Mouse (Mus musculus) hindbrain, embryonic 11.5 days (tissue): ENCODE measurements around the gene Polr3e. TPM values are rescaled to one million over a fixed set of nuclear protein-coding genes. Genes with fewer than 3 reads are reported as not detected.

ENCODE experiments used
- ATAC-seq: fragments of 200-750 bp; cut with Nextera tagmentation; 2 replicates; pipeline ENCODE4 v1.8.0; 2017; ENCODE audit warnings: mild to moderate bottlenecking, moderate TSS enrichment, moderate library complexity; ENCODE audit not compliant: low FRiP score
- DNase-seq: peaks from one replicate; pipeline ENCODE4 v3.0.0-alpha.2; 2015; ENCODE audit warnings: low spot score
- H3K27ac ChIP-seq: fragments of 300-500 bp; sonication (generic); 2 replicates; pipeline ENCODE4 v1.5.1; 2014; ENCODE audit warnings: mild to moderate bottlenecking, low read depth, low read length
- H3K27me3 ChIP-seq: fragments of 300-500 bp; sonication (generic); 2 replicates; pipeline ENCODE4 v1.6.1; 2014; ENCODE audit warnings: mild to moderate bottlenecking, low read length, moderate library complexity, mixed read lengths; ENCODE audit not compliant: control insufficient read depth, insufficient read depth
- H3K36me3 ChIP-seq: fragments of 300-500 bp; sonication (generic); 2 replicates; pipeline ENCODE4 v1.6.1; 2014; ENCODE audit warnings: mild to moderate bottlenecking, low read length, moderate library complexity, mixed read lengths; ENCODE audit not compliant: control insufficient read depth, insufficient read depth
- H3K4me1 ChIP-seq: fragments of 300-500 bp; sonication (generic); replicated peaks from 2 replicates; pipeline ENCODE4 v1.6.1; 2014; ENCODE audit warnings: low read length, mixed read lengths; ENCODE audit not compliant: control insufficient read depth, insufficient read depth
- H3K4me2 ChIP-seq: fragments of 300-500 bp; sonication (generic); replicated peaks from 2 replicates; pipeline ENCODE4 v1.6.1; 2014; ENCODE audit warnings: mild to moderate bottlenecking, low read depth, low read length
- H3K4me3 ChIP-seq: fragments of 300-500 bp; sonication (generic); 2 replicates; pipeline ENCODE4 v1.5.1; 2014; ENCODE audit warnings: low read depth, low read length
- H3K9ac ChIP-seq: fragments of 300-500 bp; sonication (generic); 2 replicates; pipeline ENCODE4 v1.6.1; 2014; ENCODE audit warnings: low read depth, low read length
- H3K9me3 ChIP-seq: fragments of 300-500 bp; sonication (generic); 2 replicates; pipeline ENCODE4 v1.6.1; 2016; ENCODE audit warnings: low read length; ENCODE audit not compliant: control insufficient read depth
- WGBS: fragments of 180-500 bp; shearing (Covaris S2); extraction: QIAGEN DNeasy Blood & Tissue Kit; methylation state at CpG from one replicate; pipeline ENCODE4 v1.1.7; 2014; 5-methylcytosine and 5-hydroxymethylcytosine counted together
- polyA plus RNA-seq: library from polyadenylated mRNA; unstranded; fragments of >200 nt; fragmentation: Nextera tagmentation; extraction: Ambion mirVana; gene quantifications from 2 replicates; pipeline ENCODE4 v1.2.1, GENCODE M21; 2014

Gene Polr3e
- 16.4 and 17.1 TPM in 2 replicates for polyA plus RNA-seq

DNA sequence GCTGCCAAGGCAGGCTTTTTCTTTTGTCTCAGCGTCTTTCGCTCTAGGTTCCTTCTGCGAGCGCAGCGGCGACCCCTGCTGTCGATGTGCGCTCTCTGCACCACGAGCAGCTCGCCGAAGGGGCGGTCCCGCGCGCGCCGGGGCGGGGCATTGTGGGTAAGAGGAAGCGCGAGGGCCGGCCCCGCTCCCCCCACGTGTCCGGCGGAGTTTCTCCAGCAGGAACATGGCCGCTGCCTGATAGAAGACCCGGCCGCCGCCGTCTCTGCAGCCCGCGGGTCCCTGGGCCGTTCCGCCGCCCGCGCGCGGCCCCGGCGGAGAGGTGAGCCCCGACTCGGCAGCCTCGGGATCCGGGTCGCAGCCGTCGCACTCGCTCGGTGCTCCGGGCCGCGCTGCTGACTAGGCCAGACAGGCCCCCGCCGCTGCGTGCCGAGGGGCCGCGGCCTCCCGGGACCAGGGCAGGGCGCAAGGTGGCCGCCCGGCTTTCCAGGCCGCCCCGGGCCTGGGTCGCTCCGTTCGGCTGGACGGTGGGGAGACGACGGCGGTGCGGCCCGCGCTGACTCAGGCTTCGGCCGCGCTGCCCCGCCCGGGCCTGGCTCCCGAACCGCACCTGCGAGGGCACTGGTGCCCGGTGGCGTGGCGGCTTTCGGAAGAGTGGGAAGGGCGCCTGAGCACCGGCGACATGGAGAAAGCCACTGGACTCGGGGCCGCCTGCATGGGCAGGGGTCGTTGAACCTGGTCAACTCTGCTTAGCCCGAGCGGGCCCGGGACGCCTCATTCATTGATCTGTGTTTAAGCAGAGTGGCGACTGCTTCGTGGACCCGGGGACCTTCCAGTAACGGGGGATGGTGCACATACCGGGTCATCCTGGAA lies at the start of gene Polr3e:
Polr3e (plus strand) TSS at position 153 of the 870 bp plus-strand sequence.
- DNase-seq (peak; percentile 99), ATAC-seq (peak; percentile 92)
- Histone ChIP-seq H3K27me3 (no peaks in the 10 kb centered on the region), H3K9me3 (no peaks in the 10 kb centered on the region), H3K9ac (peak within 1 kb of the TSS; percentile 90), H3K4me3 (peak within 1 kb of the TSS; percentile 97), H3K36me3 (no peaks in the 10 kb centered on the region), H3K4me2 (peak within 1 kb of the TSS; percentile 60), H3K27ac (peak within 1 kb of the TSS; percentile 82), H3K4me1 (no peaks in the 10 kb centered on the region)
- under 1% methylated on average over 93 of the region's 102 CpGs for WGBS

DNA sequence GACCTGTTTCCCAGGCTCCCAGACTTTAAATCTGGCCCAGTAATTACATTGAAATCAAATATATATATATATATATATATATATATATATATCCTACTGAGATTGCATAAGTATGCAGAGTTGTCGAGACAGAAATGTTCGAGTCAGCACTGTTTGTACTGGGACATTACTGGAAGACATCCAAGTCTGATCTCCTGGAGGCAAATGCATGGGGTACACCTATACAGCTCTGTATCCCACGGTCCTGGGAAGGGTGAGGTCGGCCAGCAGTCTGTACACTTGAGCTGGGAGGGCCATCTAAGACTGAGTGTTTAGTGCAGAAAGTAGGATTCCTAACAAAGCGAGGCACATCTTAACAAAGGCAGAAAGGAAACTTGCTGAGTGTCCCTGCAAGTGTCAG lies 47.7 kb upstream of the Polr3e start:
- Histone ChIP-seq H3K9ac (no peak overlapping the region), H3K4me1 (peaks cover 5% of the 10 kb centered on the region; the same call in 1 of the 2 replicates), H3K36me3 (no peaks in the 10 kb centered on the region), H3K4me2 (no peak overlapping the region), H3K4me3 (no peak overlapping the region), H3K27ac (no peak overlapping the region), H3K9me3 (no peaks in the 10 kb centered on the region), H3K27me3 (no peaks in the 10 kb centered on the region)
- WGBS = 68% methylated on average over 5 of the region's 5 CpGs
- no peak for ATAC-seq
- no peak for DNase-seq

DNA sequence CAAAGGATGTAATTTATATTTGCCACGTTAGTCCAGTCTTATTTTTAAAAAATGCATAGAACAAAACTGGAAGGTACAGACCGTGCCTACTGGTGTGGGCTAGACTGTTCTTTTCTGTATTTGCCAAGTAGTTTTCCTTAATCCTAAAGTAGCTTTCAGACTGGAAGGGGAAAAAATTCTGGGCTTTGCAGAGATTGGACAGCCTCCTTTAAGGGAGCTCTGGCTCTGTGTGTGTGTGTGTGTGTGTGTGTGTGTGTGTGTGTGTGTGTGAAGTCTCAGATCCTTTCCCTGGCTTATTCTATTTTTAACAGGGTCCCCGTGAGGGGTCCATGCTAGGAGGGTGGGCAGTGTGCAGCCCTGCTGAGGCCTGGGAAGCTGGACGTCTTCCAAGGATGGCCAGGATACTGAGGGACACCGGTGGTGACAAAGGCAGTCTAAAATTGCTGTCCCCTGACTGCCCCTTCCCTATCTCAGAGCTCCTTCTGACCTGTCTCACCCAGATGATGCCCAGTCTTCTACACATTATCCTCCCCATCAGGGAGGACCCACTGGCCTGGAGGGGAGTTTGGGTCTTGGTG lies 47.0 kb upstream of the Polr3e start:
- Histone ChIP-seq H3K9ac (no peak overlapping the region), H3K27me3 (no peaks in the 10 kb centered on the region), H3K4me1 (peaks cover 5% of the 10 kb centered on the region; the same call in 1 of the 2 replicates), H3K4me2 (no peak overlapping the region), H3K9me3 (no peaks in the 10 kb centered on the region), H3K4me3 (no peak overlapping the region), H3K27ac (no peak overlapping the region), H3K36me3 (no peaks in the 10 kb centered on the region)
- 82% methylated on average over 5 of the region's 5 CpGs for WGBS
- DNase-seq = no peak
- no peak for ATAC-seq

DNA sequence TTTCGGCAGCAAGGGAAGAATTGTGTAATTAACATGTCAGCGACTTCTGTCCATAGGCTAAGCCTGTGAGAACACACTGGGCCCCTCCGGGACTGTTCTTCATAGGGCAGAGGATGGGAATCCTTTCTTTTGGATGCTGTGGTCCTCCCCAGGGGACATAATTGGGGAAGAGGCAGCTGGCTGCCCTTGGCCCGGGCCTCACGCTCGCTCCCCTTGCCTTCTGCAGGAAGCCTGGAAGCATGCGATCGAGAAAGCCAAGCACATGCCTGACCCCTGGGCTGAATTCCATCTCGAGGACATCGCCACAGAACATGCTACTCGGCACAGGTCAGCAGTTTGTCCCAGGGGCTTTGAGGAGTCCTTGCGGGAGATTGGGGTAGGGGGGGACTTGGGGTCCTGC lies 44.5 kb upstream of the Polr3e start:
- H3K27me3 ChIP-seq = no peaks in the 10 kb centered on the region
- no peak overlapping the region for H3K4me3 ChIP-seq
- 75% methylated on average over 12 of the region's 12 CpGs for WGBS
- ATAC-seq (no peak), DNase-seq (no peak)
- H3K9ac ChIP-seq = no peak overlapping the region
- no peaks in the 10 kb centered on the region for H3K9me3 ChIP-seq
- no peaks in the 10 kb centered on the region for H3K4me1 ChIP-seq
- H3K36me3 ChIP-seq = no peaks in the 10 kb centered on the region
- H3K4me2 ChIP-seq = no peak overlapping the region
- H3K27ac ChIP-seq = no peak overlapping the region

DNA sequence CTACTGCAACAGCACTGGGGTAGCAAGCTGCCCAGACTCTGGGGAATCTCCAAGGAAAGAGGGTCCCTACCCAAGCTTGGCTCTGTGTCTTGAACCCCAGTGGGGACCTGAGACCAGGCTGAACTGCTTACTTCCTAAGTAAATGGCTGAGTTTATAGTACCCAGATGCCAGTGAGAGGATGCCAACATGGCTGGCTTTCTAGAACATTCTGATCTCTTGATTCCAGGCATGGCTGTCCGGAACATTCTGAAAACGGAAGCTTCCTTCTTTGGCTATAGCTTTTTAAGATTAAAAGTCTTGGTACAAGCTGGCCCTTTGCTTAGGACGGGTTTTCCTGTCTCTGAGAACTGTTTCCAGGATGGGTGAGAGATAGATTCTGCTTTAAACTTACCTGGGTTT lies 43.5 kb upstream of the Polr3e start:
- H3K4me2 ChIP-seq = no peak overlapping the region
- H3K36me3 ChIP-seq = no peaks in the 10 kb centered on the region
- H3K4me1 ChIP-seq = no peaks in the 10 kb centered on the region
- no peak for DNase-seq
- no peak overlapping the region for H3K4me3 ChIP-seq
- H3K9ac ChIP-seq = no peak overlapping the region
- no peak for ATAC-seq
- no peaks in the 10 kb centered on the region for H3K9me3 ChIP-seq
- 92% methylated on average over 3 of the region's 3 CpGs for WGBS
- H3K27me3 ChIP-seq = no peaks in the 10 kb centered on the region
- H3K27ac ChIP-seq = no peak overlapping the region

DNA sequence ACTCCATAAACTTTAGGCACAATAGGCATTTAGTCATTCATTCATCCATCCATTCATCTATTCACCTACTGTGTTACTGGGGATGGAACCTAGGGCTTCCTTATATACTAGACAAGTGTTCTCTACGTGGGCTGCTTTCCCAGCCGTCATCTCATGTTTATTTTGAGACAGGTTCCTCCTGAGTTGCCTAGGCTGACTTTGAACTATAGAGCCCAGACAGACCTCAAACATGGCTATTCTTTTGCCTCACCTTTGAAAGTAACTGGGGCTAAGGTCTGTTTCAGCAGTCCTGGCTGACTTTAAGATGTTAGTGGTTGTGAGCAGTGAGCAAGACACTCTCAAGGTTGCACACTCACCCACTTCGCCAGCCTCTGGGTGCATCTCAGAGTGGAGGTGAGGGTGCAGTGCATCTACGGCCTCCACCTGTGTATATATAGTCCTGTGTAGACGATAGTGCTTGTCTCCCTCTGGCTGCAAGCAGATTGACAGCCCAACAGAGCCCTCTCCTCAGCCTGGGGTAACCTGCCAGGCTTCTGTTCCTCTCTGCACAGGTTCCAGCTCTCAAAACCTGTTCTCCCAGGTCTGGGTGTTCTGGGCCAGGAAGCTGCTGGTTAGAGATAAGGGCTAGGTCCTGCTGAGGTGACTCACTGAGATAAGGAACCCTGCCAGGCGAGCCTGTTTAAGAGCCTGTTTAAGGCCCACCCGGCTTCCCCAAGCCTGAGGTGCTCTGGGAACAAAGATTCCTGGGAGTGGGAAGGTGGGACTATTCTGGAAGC lies 42.6 kb upstream of the Polr3e start:
- H3K9ac ChIP-seq = no peak overlapping the region
- WGBS = 81% methylated on average over 7 of the region's 7 CpGs
- H3K4me3 ChIP-seq = no peak overlapping the region
- H3K36me3 ChIP-seq = no peaks in the 10 kb centered on the region
- no peak overlapping the region for H3K4me2 ChIP-seq
- H3K27ac ChIP-seq = no peak overlapping the region
- no peaks in the 10 kb centered on the region for H3K4me1 ChIP-seq
- H3K27me3 ChIP-seq = no peaks in the 10 kb centered on the region
- no peak for ATAC-seq
- H3K9me3 ChIP-seq = no peaks in the 10 kb centered on the region
- no peak for DNase-seq

DNA sequence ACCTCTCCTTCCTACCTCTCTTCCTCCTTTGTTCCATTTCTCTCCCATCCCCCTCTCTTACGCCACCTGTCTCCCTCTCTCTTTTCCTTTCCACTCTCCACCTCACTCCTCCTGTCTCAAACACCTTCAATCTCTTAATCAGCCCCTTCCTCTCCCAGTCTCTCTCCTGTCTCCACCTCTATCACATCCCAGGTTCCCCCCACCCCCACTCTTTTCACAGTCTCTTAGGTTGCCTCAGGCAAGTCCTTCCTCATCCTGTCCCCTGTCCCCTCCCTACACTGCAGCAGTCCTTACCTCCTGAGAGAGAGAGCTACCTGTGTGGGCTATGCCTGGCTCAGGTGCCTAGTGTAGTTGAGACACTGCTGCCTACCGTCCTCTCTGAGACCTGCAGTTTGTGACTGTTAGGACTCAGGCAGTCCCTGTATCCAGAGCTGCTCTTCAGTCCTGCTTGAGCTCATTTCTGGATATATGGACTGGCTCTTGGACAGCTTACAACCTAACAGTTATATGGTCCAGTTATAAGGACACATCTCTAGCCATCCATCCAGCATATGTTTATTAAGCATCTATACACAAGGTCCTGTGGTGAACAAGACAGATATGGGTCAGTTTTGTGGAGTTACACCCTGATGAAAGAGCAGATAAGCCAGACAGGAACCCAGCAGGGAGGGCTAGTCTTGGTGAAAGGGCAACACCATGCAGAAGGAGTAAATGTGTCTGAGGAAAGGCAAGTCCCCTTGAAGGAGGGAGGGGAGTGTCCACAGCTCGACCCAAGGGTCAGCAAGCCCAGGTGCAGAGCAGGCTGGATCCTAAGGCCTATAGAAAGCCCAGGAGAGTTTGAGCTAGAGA lies 41.8 kb upstream of the Polr3e start:
- Histone ChIP-seq H3K4me1 (no peaks in the 10 kb centered on the region), H3K4me2 (no peak overlapping the region), H3K27ac (no peak overlapping the region), H3K9me3 (no peaks in the 10 kb centered on the region), H3K27me3 (no peaks in the 10 kb centered on the region), H3K4me3 (no peak overlapping the region), H3K9ac (no peak overlapping the region), H3K36me3 (no peaks in the 10 kb centered on the region)
- no peak for DNase-seq
- no peak for ATAC-seq
- 73% methylated on average over 3 of the region's 3 CpGs for WGBS

DNA sequence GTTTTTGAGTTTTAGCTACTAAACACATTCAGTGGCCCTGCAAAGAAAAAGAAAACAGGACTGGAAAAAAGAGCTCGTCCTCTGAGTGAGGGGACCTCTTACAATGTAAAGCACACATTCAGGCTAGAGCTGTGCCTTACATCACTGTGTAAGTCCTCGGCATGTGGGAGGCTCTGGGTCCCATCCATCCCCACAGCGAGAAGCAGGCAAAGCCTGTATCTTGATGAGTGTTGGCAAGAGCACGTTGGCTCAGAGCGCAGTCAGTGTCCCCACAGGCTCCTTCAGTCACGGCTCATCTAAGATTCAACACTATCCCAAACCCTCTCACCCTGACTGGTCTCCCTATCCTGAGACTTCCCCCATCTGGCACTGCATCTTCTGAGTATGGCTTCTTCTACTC lies 39.3 kb upstream of the Polr3e start:
- H3K4me3 ChIP-seq = no peak overlapping the region
- H3K27me3 ChIP-seq = no peaks in the 10 kb centered on the region
- H3K27ac ChIP-seq = no peak overlapping the region
- H3K9ac ChIP-seq = no peak overlapping the region
- H3K36me3 ChIP-seq = no peaks in the 10 kb centered on the region
- no peak for DNase-seq
- 85% methylated on average over 6 of the region's 6 CpGs for WGBS
- no peak for ATAC-seq
- no peaks in the 10 kb centered on the region for H3K4me1 ChIP-seq
- H3K9me3 ChIP-seq = no peaks in the 10 kb centered on the region
- H3K4me2 ChIP-seq = no peak overlapping the region
